Mouse (Mus musculus): ENCODE results near the gene Sntb2. TPM values are rescaled to one million over a fixed set of nuclear protein-coding genes. Genes with fewer than 3 reads are reported as not detected.
"Not testable (repeated sequence)": the region's sequence is repeated elsewhere in the genome, so short reads cannot be mapped to it uniquely, and the experiment has no call there.

The Sntb2 gene
- total RNA-seq (2015) = 4.3 and 5.0 TPM in 2 replicates
- total RNA-seq (2017) = 6.9 and 7.9 TPM in 2 replicates

GRCm38 (mm10) chr8:106935324-106935869 is at the start of gene Sntb2:
Gene Sntb2, plus strand, starts transcription at chr8:106935750.
- peak; percentile 84 for ATAC-seq (replicated peaks; ENCODE audit: poor library complexity)

GRCm38 (mm10) chr8:106887336-106888189 is 48.0 kb upstream of the Sntb2 start:
- peak; percentile 88 for ATAC-seq (replicated peaks; ENCODE audit: poor library complexity)

- ATAC-seq (replicated peaks; ENCODE audit: poor library complexity) = no peak
These were observed 46.7 kb upstream of the Sntb2 start for GRCm38 (mm10) chr8:106888803-106889202.

- ATAC-seq (replicated peaks; ENCODE audit: poor library complexity) = peak; percentile 59
These were observed 43.2 kb upstream of the Sntb2 start for GRCm38 (mm10) chr8:106892210-106892805.

GRCm38 (mm10) chr8:106892806-106893451 is 42.6 kb upstream of the Sntb2 start:
- peak; percentile 49 for ATAC-seq (replicated peaks; ENCODE audit: poor library complexity)

GRCm38 (mm10) chr8:106893481-106894156 is 41.9 kb upstream of the Sntb2 start, which contains the start of gene Utp4:
Gene Utp4, plus strand, starts transcription at chr8:106893636.
- peak; percentile 87 for ATAC-seq (replicated peaks; ENCODE audit: poor library complexity)

- no peak for ATAC-seq (replicated peaks; ENCODE audit: poor library complexity)
These were observed 36.1 kb upstream of the Sntb2 start for GRCm38 (mm10) chr8:106899473-106899872.

GRCm38 (mm10) chr8:106905727-106906480 is 29.6 kb upstream of the Sntb2 start:
- peak; percentile 80 for ATAC-seq (replicated peaks; ENCODE audit: poor library complexity)

GRCm38 (mm10) chr8:106906635-106907034 is 28.9 kb upstream of the Sntb2 start:
- no peak for ATAC-seq (replicated peaks; ENCODE audit: poor library complexity)

- ATAC-seq (replicated peaks; ENCODE audit: poor library complexity) = no peak
These were observed 28.1 kb upstream of the Sntb2 start for GRCm38 (mm10) chr8:106907450-106907849.

GRCm38 (mm10) chr8:106908291-106908690 is 27.3 kb upstream of the Sntb2 start:
- no peak for ATAC-seq (replicated peaks; ENCODE audit: poor library complexity)

GRCm38 (mm10) chr8:106913631-106914030 is 21.9 kb upstream of the Sntb2 start:
- no peak for ATAC-seq (replicated peaks; ENCODE audit: poor library complexity)

- no peak for ATAC-seq (replicated peaks; ENCODE audit: poor library complexity)
These were observed 15.7 kb upstream of the Sntb2 start for GRCm38 (mm10) chr8:106919721-106920394.

GRCm38 (mm10) chr8:106920395-106920741 is 15.2 kb upstream of the Sntb2 start:
- ATAC-seq (replicated peaks; ENCODE audit: poor library complexity) = 0 out of 2 replicates have a peak, but pooled peaks have one; percentile 14

GRCm38 (mm10) chr8:106924057-106924456 is 11.5 kb upstream of the Sntb2 start:
- ATAC-seq (replicated peaks; ENCODE audit: poor library complexity) = no peak

- no peak for ATAC-seq (replicated peaks; ENCODE audit: poor library complexity)
These were observed 10.6 kb upstream of the Sntb2 start for GRCm38 (mm10) chr8:106924904-106925349.

- no peak for ATAC-seq (replicated peaks; ENCODE audit: poor library complexity)
These were observed 10.1 kb upstream of the Sntb2 start for GRCm38 (mm10) chr8:106925446-106925845.

- peak; percentile 94 for ATAC-seq (replicated peaks; ENCODE audit: poor library complexity)
These were observed 8.3 kb upstream of the Sntb2 start for GRCm38 (mm10) chr8:106927247-106927646.

GRCm38 (mm10) chr8:106928182-106928581 is 7.4 kb upstream of the Sntb2 start:
- not testable (repeated sequence) for ATAC-seq (replicated peaks; ENCODE audit: poor library complexity)
